Mouse (Mus musculus): ENCODE measurements around the gene Arfgef2.

DNA sequence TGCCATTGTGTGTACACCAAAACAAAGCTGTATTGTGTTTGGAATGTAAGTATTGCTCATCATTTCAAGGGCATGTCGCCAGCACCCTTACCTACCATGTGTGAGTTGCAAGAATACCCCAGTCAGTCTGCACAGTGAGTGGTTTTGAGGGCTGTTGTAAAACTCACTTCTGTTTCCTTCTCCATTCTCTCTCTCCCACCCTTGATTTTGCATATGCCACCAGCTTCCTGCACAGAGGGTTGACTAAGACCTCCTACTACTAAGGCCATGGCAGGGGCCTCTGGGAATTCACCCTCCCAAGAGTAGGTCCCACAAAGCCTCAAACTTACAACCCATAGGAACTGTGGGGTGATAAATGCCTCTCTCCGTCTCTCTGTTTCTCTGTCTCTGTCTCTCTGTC is 4.0 kb upstream of the Arfgef2 start:
- TF ChIP-seq POLR2A (IDR thresholded peaks at IDR 0.05; ENCODE audit: borderline replicate concordance, insufficient read depth, low read length) (no peak), CTCF (IDR thresholded peaks at IDR 0.05; ENCODE audit: borderline replicate concordance, insufficient read depth, low read depth, low read length) (no peak)
